Mouse (Mus musculus): ENCODE measurements around the gene Fbxo9. TPM values are rescaled to one million over a fixed set of nuclear protein-coding genes. Genes with fewer than 3 reads are reported as not detected.
A peak's percentile ranks its signal among the peaks of the same experiment; 100 is the strongest.

The Fbxo9 gene
- polyA plus RNA-seq, 1 experiment from 2014 or later, result 66.6 TPM

- ATAC-seq (ENCODE audit: low FRiP score, low TSS enrichment), result no peak
- Histone ChIP-seq H3K27me3 (ENCODE audit: control insufficient read depth, insufficient read depth, low read length) (no peaks in the 10 kb centered on the region), H3K4me1 (ENCODE audit: control insufficient read depth, insufficient read depth, low read length) (no peaks in the 10 kb centered on the region), H3K27ac (replicated peaks; ENCODE audit: low read depth, low read length) (no peak overlapping the region), H3K4me2 (ENCODE audit: low read length) (no peak overlapping the region), H3K9ac (replicated peaks; ENCODE audit: low read length) (no peak overlapping the region), H3K9me3 (ENCODE audit: control insufficient read depth, low read length) (no peaks in the 10 kb centered on the region), H3K4me3 (replicated peaks; ENCODE audit: low read depth, low read length) (no peak overlapping the region), H3K36me3 (ENCODE audit: control insufficient read depth, insufficient read depth, low read length) (peaks cover 44% of the 10 kb centered on the region)
- WGBS, result 76% methylated on average over 1 of the region's 1 CpGs
- DNase-seq, result no peak
Measured at GRCm38 (mm10) chr9:78089906-78090305, 19.0 kb downstream of the Fbxo9 start.

GRCm38 (mm10) chr9:78088971-78089370 is 19.9 kb downstream of the Fbxo9 start:
- H3K4me3 ChIP-seq (replicated peaks; ENCODE audit: low read depth, low read length), result no peak overlapping the region
- no peaks in the 10 kb centered on the region for H3K4me1 ChIP-seq (ENCODE audit: control insufficient read depth, insufficient read depth, low read length)
- peaks cover 47% of the 10 kb centered on the region for H3K36me3 ChIP-seq (ENCODE audit: control insufficient read depth, insufficient read depth, low read length)
- DNase-seq (no peak), ATAC-seq (ENCODE audit: low FRiP score, low TSS enrichment) (no peak)
- H3K4me2 ChIP-seq (ENCODE audit: low read length), result no peak overlapping the region
- H3K27me3 ChIP-seq (ENCODE audit: control insufficient read depth, insufficient read depth, low read length), result no peaks in the 10 kb centered on the region
- H3K9me3 ChIP-seq (ENCODE audit: control insufficient read depth, low read length), result no peaks in the 10 kb centered on the region
- H3K9ac ChIP-seq (replicated peaks; ENCODE audit: low read length), result no peak overlapping the region
- H3K27ac ChIP-seq (replicated peaks; ENCODE audit: low read depth, low read length), result no peak overlapping the region
- 84% methylated on average over 7 of the region's 7 CpGs for WGBS

GRCm38 (mm10) chr9:78088521-78088920 is 20.3 kb downstream of the Fbxo9 start:
- Histone ChIP-seq H3K4me1 (ENCODE audit: control insufficient read depth, insufficient read depth, low read length) (no peaks in the 10 kb centered on the region), H3K9ac (replicated peaks; ENCODE audit: low read length) (no peak overlapping the region), H3K27ac (replicated peaks; ENCODE audit: low read depth, low read length) (no peak overlapping the region), H3K27me3 (ENCODE audit: control insufficient read depth, insufficient read depth, low read length) (no peaks in the 10 kb centered on the region), H3K4me2 (ENCODE audit: low read length) (no peak overlapping the region), H3K9me3 (ENCODE audit: control insufficient read depth, low read length) (no peaks in the 10 kb centered on the region), H3K36me3 (ENCODE audit: control insufficient read depth, insufficient read depth, low read length) (peaks cover 47% of the 10 kb centered on the region), H3K4me3 (replicated peaks; ENCODE audit: low read depth, low read length) (no peak overlapping the region)
- no peak for DNase-seq
- ATAC-seq (ENCODE audit: low FRiP score, low TSS enrichment), result no peak
- 68% methylated on average over 4 of the region's 4 CpGs for WGBS

- ATAC-seq (ENCODE audit: low FRiP score, low TSS enrichment) (no peak), DNase-seq (no peak)
- Histone ChIP-seq H3K9ac (replicated peaks; ENCODE audit: low read length) (no peak overlapping the region), H3K27ac (replicated peaks; ENCODE audit: low read depth, low read length) (no peak overlapping the region), H3K4me2 (ENCODE audit: low read length) (no peak overlapping the region), H3K9me3 (ENCODE audit: control insufficient read depth, low read length) (no peaks in the 10 kb centered on the region), H3K4me3 (replicated peaks; ENCODE audit: low read depth, low read length) (no peak overlapping the region), H3K36me3 (ENCODE audit: control insufficient read depth, insufficient read depth, low read length) (peaks cover 46% of the 10 kb centered on the region), H3K4me1 (ENCODE audit: control insufficient read depth, insufficient read depth, low read length) (no peaks in the 10 kb centered on the region), H3K27me3 (ENCODE audit: control insufficient read depth, insufficient read depth, low read length) (no peaks in the 10 kb centered on the region)
- 87% methylated on average over 9 of the region's 9 CpGs for WGBS
Measured at GRCm38 (mm10) chr9:78087751-78088150, 21.1 kb downstream of the Fbxo9 start.

- Histone ChIP-seq H3K9ac (replicated peaks; ENCODE audit: low read length) (no peak overlapping the region), H3K27ac (replicated peaks; ENCODE audit: low read depth, low read length) (no peak overlapping the region), H3K9me3 (ENCODE audit: control insufficient read depth, low read length) (no peaks in the 10 kb centered on the region), H3K4me1 (ENCODE audit: control insufficient read depth, insufficient read depth, low read length) (no peaks in the 10 kb centered on the region), H3K4me3 (replicated peaks; ENCODE audit: low read depth, low read length) (no peak overlapping the region), H3K36me3 (ENCODE audit: control insufficient read depth, insufficient read depth, low read length) (peaks cover 50% of the 10 kb centered on the region), H3K27me3 (ENCODE audit: control insufficient read depth, insufficient read depth, low read length) (no peaks in the 10 kb centered on the region), H3K4me2 (ENCODE audit: low read length) (no peak overlapping the region)
- ATAC-seq (ENCODE audit: low FRiP score, low TSS enrichment) (no peak), DNase-seq (no peak)
- 92% methylated on average over 14 of the region's 14 CpGs for WGBS
Measured at GRCm38 (mm10) chr9:78085722-78086287, 23.1 kb downstream of the Fbxo9 start.

GRCm38 (mm10) chr9:78084341-78084740 is 24.5 kb downstream of the Fbxo9 start:
- Histone ChIP-seq H3K9ac (replicated peaks; ENCODE audit: low read length) (no peak overlapping the region), H3K4me2 (ENCODE audit: low read length) (no peak overlapping the region), H3K4me3 (replicated peaks; ENCODE audit: low read depth, low read length) (no peak overlapping the region), H3K4me1 (ENCODE audit: control insufficient read depth, insufficient read depth, low read length) (no peaks in the 10 kb centered on the region), H3K27me3 (ENCODE audit: control insufficient read depth, insufficient read depth, low read length) (no peaks in the 10 kb centered on the region), H3K27ac (replicated peaks; ENCODE audit: low read depth, low read length) (no peak overlapping the region), H3K36me3 (ENCODE audit: control insufficient read depth, insufficient read depth, low read length) (peaks cover 50% of the 10 kb centered on the region), H3K9me3 (ENCODE audit: control insufficient read depth, low read length) (no peaks in the 10 kb centered on the region)
- DNase-seq (no peak), ATAC-seq (ENCODE audit: low FRiP score, low TSS enrichment) (no peak)
- WGBS, result 91% methylated on average over 4 of the region's 4 CpGs

GRCm38 (mm10) chr9:78081835-78082234 is 27.0 kb downstream of the Fbxo9 start:
- ATAC-seq (ENCODE audit: low FRiP score, low TSS enrichment), result no peak

GRCm38 (mm10) chr9:78078240-78078639 is 30.6 kb downstream of the Fbxo9 start:
- no peak overlapping the region for H3K4me3 ChIP-seq (replicated peaks; ENCODE audit: low read depth, low read length)
- no peak overlapping the region for H3K9ac ChIP-seq (replicated peaks; ENCODE audit: low read length)
- no peaks in the 10 kb centered on the region for H3K4me1 ChIP-seq (ENCODE audit: control insufficient read depth, insufficient read depth, low read length)
- ATAC-seq (ENCODE audit: low FRiP score, low TSS enrichment) (no peak), DNase-seq (peak; percentile 66)
- H3K9me3 ChIP-seq (ENCODE audit: control insufficient read depth, low read length), result no peaks in the 10 kb centered on the region
- H3K27me3 ChIP-seq (ENCODE audit: control insufficient read depth, insufficient read depth, low read length), result no peaks in the 10 kb centered on the region
- 28% methylated on average over 2 of the region's 2 CpGs for WGBS
- peaks cover 12% of the 10 kb centered on the region for H3K36me3 ChIP-seq (ENCODE audit: control insufficient read depth, insufficient read depth, low read length)
- no peak overlapping the region for H3K27ac ChIP-seq (replicated peaks; ENCODE audit: low read depth, low read length)
- no peak overlapping the region for H3K4me2 ChIP-seq (ENCODE audit: low read length)

More at GRCm38 (mm10) chr9:78081835-78082234, 27.0 kb downstream of the Fbxo9 start:
- Histone ChIP-seq H3K27ac (replicated peaks; ENCODE audit: low read depth, low read length) (no peak overlapping the region), H3K27me3 (ENCODE audit: control insufficient read depth, insufficient read depth, low read length) (no peaks in the 10 kb centered on the region), H3K9ac (replicated peaks; ENCODE audit: low read length) (no peak overlapping the region), H3K9me3 (ENCODE audit: control insufficient read depth, low read length) (no peaks in the 10 kb centered on the region), H3K4me2 (ENCODE audit: low read length) (no peak overlapping the region), H3K4me3 (replicated peaks; ENCODE audit: low read depth, low read length) (no peak overlapping the region), H3K36me3 (ENCODE audit: control insufficient read depth, insufficient read depth, low read length) (peaks cover 46% of the 10 kb centered on the region), H3K4me1 (ENCODE audit: control insufficient read depth, insufficient read depth, low read length) (no peaks in the 10 kb centered on the region)
- no peak for DNase-seq
- 43% methylated on average over 7 of the region's 7 CpGs for WGBS

- 91% methylated on average over 3 of the region's 3 CpGs for WGBS
- no peak for DNase-seq
Measured at GRCm38 (mm10) chr9:78075256-78075655, 33.6 kb downstream of the Fbxo9 start.

More at GRCm38 (mm10) chr9:78075256-78075655, 33.6 kb downstream of the Fbxo9 start:
- no peak for ATAC-seq (ENCODE audit: low FRiP score, low TSS enrichment)
- no peak overlapping the region for H3K4me3 ChIP-seq (replicated peaks; ENCODE audit: low read depth, low read length)
- no peak overlapping the region for H3K9ac ChIP-seq (replicated peaks; ENCODE audit: low read length)
- H3K4me1 ChIP-seq (ENCODE audit: control insufficient read depth, insufficient read depth, low read length), result no peaks in the 10 kb centered on the region
- no peak overlapping the region for H3K4me2 ChIP-seq (ENCODE audit: low read length)
- H3K36me3 ChIP-seq (ENCODE audit: control insufficient read depth, insufficient read depth, low read length), result no peaks in the 10 kb centered on the region
- no peak overlapping the region for H3K27ac ChIP-seq (replicated peaks; ENCODE audit: low read depth, low read length)
- H3K9me3 ChIP-seq (ENCODE audit: control insufficient read depth, low read length), result no peaks in the 10 kb centered on the region
- H3K27me3 ChIP-seq (ENCODE audit: control insufficient read depth, insufficient read depth, low read length), result no peaks in the 10 kb centered on the region

Data from midbrain, embryonic 14.5 days (tissue).